In genomic region chr3:132582339-132582738, GRCm38 (mm10) we compare ENCODE assay signal across 22 mouse cellular contexts. TPM values are rescaled to one million over a fixed set of nuclear protein-coding genes. Genes with fewer than 3 reads are reported as not detected.
A peak's percentile ranks its signal among the peaks of the same experiment; 100 is the strongest.
DNase-seq lines count a peak whose midpoint lies in the region; ATAC-seq and TF ChIP-seq lines count a peak whose summit lies in the region.
"Had no signal": no experiment of that assay in that cellular context is flagged by ENCODE, and none has a peak within 500 bp of the region (broad histone marks: within the 10 kb centered on the region; RNA-seq: fewer than 3 reads in every experiment).

No protein-coding gene starts in this region.

- no peak overlapping the region for H3K4me3 ChIP-seq in forebrain, embryonic 11.5 days (ENCODE audit: low read depth, low read length)
- H3K4me3 ChIP-seq in forebrain, embryonic 13.5 days: no peak overlapping the region
- no peak overlapping the region for H3K4me3 ChIP-seq in midbrain, embryonic 11.5 days (ENCODE audit: low read depth, low read length)
- H3K4me3 ChIP-seq in midbrain, embryonic 10.5 days: no peak overlapping the region
- H3K4me3 ChIP-seq in limb, embryonic 14.5 days (replicated peaks; ENCODE audit: low read length): no peak overlapping the region
- H3K4me3 ChIP-seq: gastrocnemius, adult 2 months; heart, embryonic 12.5 days; hindbrain, embryonic 10.5 days had no signal

- TF ChIP-seq POLR2A in limb, embryonic 14.5 days (IDR thresholded peaks at IDR 0.05; ENCODE audit: borderline replicate concordance, extremely low read depth, insufficient read depth, insufficient read length): no peak

- no peaks in the 10 kb centered on the region for H3K27me3 ChIP-seq in forebrain, embryonic 11.5 days (ENCODE audit: control insufficient read depth, insufficient read depth, low read length)
- H3K27me3 ChIP-seq in forebrain, embryonic 13.5 days: no peaks in the 10 kb centered on the region
- H3K27me3 ChIP-seq in midbrain, embryonic 11.5 days (ENCODE audit: control insufficient read depth, insufficient read depth, low read length): no peaks in the 10 kb centered on the region
- H3K27me3 ChIP-seq in midbrain, embryonic 10.5 days (ENCODE audit: low read depth, poor library complexity, severe bottlenecking): no peaks in the 10 kb centered on the region
- no peaks in the 10 kb centered on the region for H3K27me3 ChIP-seq in limb, embryonic 14.5 days (ENCODE audit: control insufficient read depth, insufficient read depth, low read length)
- H3K27me3 ChIP-seq: heart, embryonic 12.5 days had no signal

- no peak overlapping the region for H3K9ac ChIP-seq in forebrain, embryonic 11.5 days (ENCODE audit: low read length)
- no peak overlapping the region for H3K9ac ChIP-seq in forebrain, embryonic 13.5 days
- no peak overlapping the region for H3K9ac ChIP-seq in midbrain, embryonic 11.5 days (ENCODE audit: low read length)
- H3K9ac ChIP-seq in limb, embryonic 14.5 days (ENCODE audit: low read depth, low read length, severe bottlenecking): no peak overlapping the region
- H3K9ac ChIP-seq: heart, embryonic 12.5 days had no signal

- no peaks in the 10 kb centered on the region for H3K9me3 ChIP-seq in forebrain, embryonic 11.5 days (ENCODE audit: control insufficient read depth, low read length)
- H3K9me3 ChIP-seq in forebrain, embryonic 13.5 days (replicated peaks): no peaks in the 10 kb centered on the region
- no peaks in the 10 kb centered on the region for H3K9me3 ChIP-seq in midbrain, embryonic 11.5 days (ENCODE audit: control insufficient read depth, low read length)
- H3K9me3 ChIP-seq in midbrain, embryonic 10.5 days (replicated peaks): no peaks in the 10 kb centered on the region
- H3K9me3 ChIP-seq in limb, embryonic 14.5 days (ENCODE audit: control insufficient read depth, low read length): no peaks in the 10 kb centered on the region
- H3K9me3 ChIP-seq: heart, embryonic 12.5 days; hindbrain, embryonic 10.5 days had no signal

- no peaks in the 10 kb centered on the region for H3K36me3 ChIP-seq in forebrain, embryonic 11.5 days (ENCODE audit: control insufficient read depth, insufficient read depth, low read length)
- no peaks in the 10 kb centered on the region for H3K36me3 ChIP-seq in forebrain, embryonic 13.5 days (ENCODE audit: poor library complexity, severe bottlenecking)
- H3K36me3 ChIP-seq in midbrain, embryonic 11.5 days (ENCODE audit: control insufficient read depth, insufficient read depth, low read length): no peaks in the 10 kb centered on the region
- no peaks in the 10 kb centered on the region for H3K36me3 ChIP-seq in midbrain, embryonic 10.5 days
- no peaks in the 10 kb centered on the region for H3K36me3 ChIP-seq in limb, embryonic 14.5 days (ENCODE audit: control insufficient read depth, insufficient read depth, low read length)
- H3K36me3 ChIP-seq: heart, embryonic 12.5 days; hindbrain, embryonic 10.5 days had no signal

- intact Hi-C loops in gastrocnemius, postnatal 14 days (cut with DNase I; ENCODE audit: low total_unique reads): no loop called here

- no peaks in the 10 kb centered on the region for H3K4me1 ChIP-seq in forebrain, embryonic 11.5 days (replicated peaks; ENCODE audit: control insufficient read depth, insufficient read depth, low read length)
- no peaks in the 10 kb centered on the region for H3K4me1 ChIP-seq in forebrain, embryonic 13.5 days
- no peaks in the 10 kb centered on the region for H3K4me1 ChIP-seq in midbrain, embryonic 11.5 days (ENCODE audit: control insufficient read depth, insufficient read depth, low read length)
- H3K4me1 ChIP-seq in midbrain, embryonic 10.5 days: no peaks in the 10 kb centered on the region
- peaks cover 4% of the 10 kb centered on the region; the same call in 1 of the 2 replicates for H3K4me1 ChIP-seq in limb, embryonic 14.5 days (ENCODE audit: control insufficient read depth, insufficient read depth, low read length)
- H3K4me1 ChIP-seq: heart, embryonic 12.5 days; hindbrain, embryonic 10.5 days had no signal

- 58% methylated on average over 4 of the region's 4 CpGs for WGBS in forebrain, embryonic 11.5 days
- WGBS in forebrain, embryonic 13.5 days: 52% methylated on average over 4 of the region's 4 CpGs
- WGBS in midbrain, embryonic 11.5 days: 62% methylated on average over 4 of the region's 4 CpGs
- 66% methylated on average over 4 of the region's 4 CpGs for WGBS in midbrain, embryonic 10.5 days
- 32% methylated on average over 4 of the region's 4 CpGs for WGBS in limb, embryonic 14.5 days

- H3K4me2 ChIP-seq in forebrain, embryonic 11.5 days (ENCODE audit: low read depth, low read length, severe bottlenecking): no peak overlapping the region
- no peak overlapping the region for H3K4me2 ChIP-seq in forebrain, embryonic 13.5 days
- H3K4me2 ChIP-seq in midbrain, embryonic 11.5 days: no peak overlapping the region
- H3K4me2 ChIP-seq in limb, embryonic 14.5 days (replicated peaks; ENCODE audit: low read depth, low read length, severe bottlenecking): no peak overlapping the region
- H3K4me2 ChIP-seq: heart, embryonic 12.5 days; liver, embryonic 11.5 days had no signal

- ATAC-seq in forebrain, embryonic 11.5 days (replicated peaks; ENCODE audit: low FRiP score): peak; percentile 36; the same call in 1 of the 2 replicates
- no peak for ATAC-seq in forebrain, embryonic 13.5 days
- ATAC-seq in midbrain, embryonic 11.5 days (ENCODE audit: low FRiP score): peak; percentile 61; the same call in 1 of the 2 replicates
- ATAC-seq in limb, embryonic 14.5 days (ENCODE audit: low FRiP score, low read depth): peak; percentile 34; the same call in 1 of the 2 replicates
- no peak for ATAC-seq in frontal cortex, adult (ENCODE audit: low TSS enrichment)
- ATAC-seq: Patski had no signal

- H3K27ac ChIP-seq in forebrain, embryonic 11.5 days (ENCODE audit: low read depth, low read length): no peak overlapping the region
- H3K27ac ChIP-seq in forebrain, embryonic 13.5 days: no peak overlapping the region
- H3K27ac ChIP-seq in midbrain, embryonic 11.5 days (ENCODE audit: low read depth, low read length): no peak overlapping the region
- no peak overlapping the region for H3K27ac ChIP-seq in midbrain, embryonic 10.5 days (replicated peaks)
- H3K27ac ChIP-seq in limb, embryonic 14.5 days (replicated peaks; ENCODE audit: low read depth, low read length): no peak overlapping the region
- H3K27ac ChIP-seq: gastrocnemius, adult 2 months; hindbrain, embryonic 10.5 days had no signal

- no peak for DNase-seq in forebrain, embryonic 11.5 days (ENCODE audit: low spot score)
- DNase-seq in midbrain, embryonic 11.5 days (ENCODE audit: low spot score, missing footprints): no peak
- DNase-seq in midbrain, embryonic 10.5 days (ENCODE audit: low spot score): no peak
- DNase-seq in NIH3T3 (ENCODE audit: low read depth): peak; percentile 38
- DNase-seq in limb, embryonic 14.5 days (ENCODE audit: low spot score): peak; percentile 40
- no peak for DNase-seq in gastrocnemius, postnatal 14 days
- DNase-seq: adrenal gland, postnatal 25 days; gastrocnemius, adult 2 months; kidney, adult 11 months; lung, postnatal 10 days; right cerebral cortex, postnatal 14 days; thymus, postnatal 4 days had no signal

RNA-seq across cellular contexts. Expression of gene Gimd1, which starts 47.3 kb away (rescaled TPM):
- not detected in 2 replicates for polyA plus RNA-seq in forebrain, embryonic 11.5 days (2014; fragmentation: Nextera tagmentation; extraction: Ambion mirVana)
- not detected in 2 replicates for polyA plus RNA-seq in forebrain, embryonic 13.5 days (2015; fragmentation: Nextera tagmentation; extraction: Ambion mirVana)
- not detected in 2 replicates for polyA plus RNA-seq in midbrain, embryonic 11.5 days (2014; fragmentation: Nextera tagmentation; extraction: Ambion mirVana)
- not detected in 2 replicates for polyA plus RNA-seq in midbrain, embryonic 10.5 days (2016; fragmentation: Nextera tagmentation; extraction: Ambion mirVana)
- not detected in 2 replicates for polyA plus RNA-seq in limb, embryonic 14.5 days (2012; rRNA removed)
- not detected in 2 replicates for polyA plus RNA-seq in limb, embryonic 14.5 days (2014; fragmentation: Nextera tagmentation; extraction: Ambion mirVana)
- total RNA-seq in gastrocnemius, postnatal 14 days (2021): not detected
- total RNA-seq: adrenal gland, postnatal 25 days; common myeloid progenitor, adult 5-6 weeks; gastrocnemius, adult 2 months; layer of hippocampus, postnatal 25 days; monocyte, adult 5-6 weeks had no signal
- polyA plus RNA-seq: C2C12; hindbrain, embryonic 10.5 days; Patski had no signal

Comparison
In these comparisons a context has a peak if more than half of its experiments do, and no peak if none do; other contexts are left out.
1. ATAC-seq: peak in forebrain, embryonic 11.5 days (single experiment), midbrain, embryonic 11.5 days (single experiment) and limb, embryonic 14.5 days (single experiment); none in forebrain, embryonic 13.5 days (single experiment) and frontal cortex, adult (single experiment).
2. DNase-seq: peak in NIH3T3 (single experiment) and limb, embryonic 14.5 days (single experiment); none in forebrain, embryonic 11.5 days (single experiment), midbrain, embryonic 11.5 days (single experiment), midbrain, embryonic 10.5 days (single experiment) and gastrocnemius, postnatal 14 days (single experiment).